Comparison of ENCODE assay signal across 13 mouse cellular contexts in genomic region chr3:149705322-149705721, GRCm38 (mm10).
DNase-seq lines count a peak whose midpoint lies in the region; ATAC-seq and TF ChIP-seq lines count a peak whose summit lies in the region.
"Had no signal": no experiment of that assay in that cellular context is flagged by ENCODE, and none has a peak within 500 bp of the region (broad histone marks: within the 10 kb centered on the region; RNA-seq: fewer than 3 reads in every experiment).

No protein-coding gene starts in this region.

- peak; percentile 20 to 21 for DNase-seq in frontal cortex, postnatal 36 days (ENCODE audit: low spot score in 2 of 2)
- no peak for DNase-seq in frontal cortex, postnatal 14 days (ENCODE audit: low spot score in 2 of 2)
- DNase-seq in left cerebral cortex, adult 2 months (ENCODE audit: extremely low spot score in 1 of 2, low spot score in 2 of 2) = peak in 1 of 2 experiments; percentile 18
- no peak for DNase-seq in left cerebral cortex, postnatal 4 days
- DNase-seq in right cerebral cortex, adult 2 months (ENCODE audit: low spot score in 2 of 2) = peak; percentile 14 to 30
- DNase-seq in right cerebral cortex, postnatal 4 days = no peak
- DNase-seq in lung, postnatal 0 days (ENCODE audit: low spot score) = no peak
- DNase-seq: heart, postnatal 4 days; liver; lung, postnatal 10 days had no signal

- TF ChIP-seq EP300 in lung, postnatal 0 days (IDR thresholded peaks at IDR 0.05) = no peak

- H3K9me3 ChIP-seq in neural tube, embryonic 13.5 days = no peaks in the 10 kb centered on the region
- H3K9me3 ChIP-seq in lung, postnatal 0 days (ENCODE audit: low read length) = no peaks in the 10 kb centered on the region
- H3K9me3 ChIP-seq: embryonic facial prominence, embryonic 12.5 days; heart, embryonic 10.5 days had no signal

- H3K27ac ChIP-seq in left cerebral cortex, adult 2 months = no peak overlapping the region
- H3K27ac ChIP-seq in neural tube, embryonic 13.5 days (replicated peaks) = no peak overlapping the region
- H3K27ac ChIP-seq in lung, postnatal 0 days (ENCODE audit: low read length) = no peak overlapping the region
- H3K27ac ChIP-seq: embryonic facial prominence, embryonic 12.5 days; heart, embryonic 10.5 days had no signal

- no peaks in the 10 kb centered on the region for H3K27me3 ChIP-seq in neural tube, embryonic 13.5 days
- H3K27me3 ChIP-seq in lung, postnatal 0 days (replicated peaks; ENCODE audit: insufficient read depth, low read length) = no peaks in the 10 kb centered on the region
- H3K27me3 ChIP-seq: embryonic facial prominence, embryonic 12.5 days had no signal

- no peak for TF ChIP-seq CTCF in left cerebral cortex, adult 2 months (IDR thresholded peaks at IDR 0.05)
- TF ChIP-seq CTCF in lung, postnatal 0 days (IDR thresholded peaks at IDR 0.05) = no peak

- H3K9ac ChIP-seq in neural tube, embryonic 13.5 days = no peak overlapping the region
- H3K9ac ChIP-seq in lung, postnatal 0 days (replicated peaks; ENCODE audit: low read depth) = no peak overlapping the region
- H3K9ac ChIP-seq: embryonic facial prominence, embryonic 12.5 days had no signal

- H3K4me1 ChIP-seq in neural tube, embryonic 13.5 days (replicated peaks) = no peaks in the 10 kb centered on the region
- no peaks in the 10 kb centered on the region for H3K4me1 ChIP-seq in lung, postnatal 0 days (ENCODE audit: insufficient read depth, low read depth, low read length)
- H3K4me1 ChIP-seq: embryonic facial prominence, embryonic 12.5 days; heart, embryonic 10.5 days had no signal

- H3K36me3 ChIP-seq in neural tube, embryonic 13.5 days = no peaks in the 10 kb centered on the region
- H3K36me3 ChIP-seq in lung, postnatal 0 days (ENCODE audit: insufficient read depth, low read length) = no peaks in the 10 kb centered on the region
- H3K36me3 ChIP-seq: embryonic facial prominence, embryonic 12.5 days; heart, embryonic 10.5 days had no signal

- WGBS in neural tube, embryonic 13.5 days = 63% methylated on average over 12 of the region's 12 CpGs
- 82% methylated on average over 12 of the region's 12 CpGs for WGBS in lung, postnatal 0 days

- peak; percentile 78 for ATAC-seq in neural tube, embryonic 13.5 days (ENCODE audit: low read depth)
- no peak for ATAC-seq in lung, postnatal 0 days

- peak overlapping the region; percentile 46 for H3K4me3 ChIP-seq in left cerebral cortex, adult 2 months
- peak overlapping the region; percentile 25 for H3K4me3 ChIP-seq in neural tube, embryonic 13.5 days
- H3K4me3 ChIP-seq in lung, postnatal 0 days (ENCODE audit: low read depth, low read length) = no peak overlapping the region
- H3K4me3 ChIP-seq: embryonic facial prominence, embryonic 12.5 days; heart, embryonic 10.5 days had no signal

- peak overlapping the region; percentile 45 for H3K4me2 ChIP-seq in neural tube, embryonic 13.5 days
- H3K4me2 ChIP-seq in lung, postnatal 0 days (replicated peaks; ENCODE audit: low read depth, low read length) = no peak overlapping the region
- H3K4me2 ChIP-seq: embryonic facial prominence, embryonic 12.5 days had no signal

- intact Hi-C loops in left cerebral cortex, adult 2 months (cut with DNase I) = loop anchor here (10.0 kb wide), 1 partner anchor 241 kb away; no protein-coding TSS in a partner anchor
- intact Hi-C loops in left cerebral cortex, postnatal 4 days (cut with DNase I) = no loop called here

Comparison
In these comparisons a context has a peak if more than half of its experiments do, and no peak if none do; other contexts are left out.
1. DNase-seq: peak in frontal cortex, postnatal 36 days (2 of 2) and right cerebral cortex, adult 2 months (2 of 2); none in frontal cortex, postnatal 14 days (0 of 2), left cerebral cortex, postnatal 4 days (single experiment), right cerebral cortex, postnatal 4 days (single experiment) and lung, postnatal 0 days (single experiment).